Mouse (Mus musculus): Measurements from ENCODE around the gene Serf1.
"Not testable (repeated sequence)": the region's sequence is repeated elsewhere in the genome, so short reads cannot be mapped to it uniquely, and the experiment has no call there.

The Serf1 gene

DNA sequence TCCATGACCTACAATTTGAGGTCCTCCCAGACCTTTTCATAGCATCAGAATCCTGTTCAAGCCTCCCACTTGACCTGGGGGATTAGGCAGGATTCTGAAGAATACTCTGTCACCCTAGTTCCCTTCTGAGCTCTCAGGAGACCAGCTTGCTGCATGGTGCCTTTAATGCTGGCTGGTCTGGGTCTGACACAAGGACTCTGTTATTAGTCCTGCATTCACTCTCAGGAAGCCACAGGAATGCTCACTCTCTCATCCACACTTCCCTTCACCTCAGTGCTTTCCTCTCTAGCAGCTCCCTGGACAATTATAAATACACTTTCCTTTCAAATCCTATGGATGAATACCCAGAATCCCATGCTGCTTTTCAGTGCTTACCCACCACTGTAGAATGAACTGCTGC lies 54.7 kb downstream of the Serf1 start:
- POLR2A ChIA-PET, CTCF ChIA-PET: not testable (repeated sequence)

Data from embryonic stem cell, embryonic (primary cell).